Mouse (Mus musculus): ENCODE results near the gene Dact3.

Gene Dact3

DNA sequence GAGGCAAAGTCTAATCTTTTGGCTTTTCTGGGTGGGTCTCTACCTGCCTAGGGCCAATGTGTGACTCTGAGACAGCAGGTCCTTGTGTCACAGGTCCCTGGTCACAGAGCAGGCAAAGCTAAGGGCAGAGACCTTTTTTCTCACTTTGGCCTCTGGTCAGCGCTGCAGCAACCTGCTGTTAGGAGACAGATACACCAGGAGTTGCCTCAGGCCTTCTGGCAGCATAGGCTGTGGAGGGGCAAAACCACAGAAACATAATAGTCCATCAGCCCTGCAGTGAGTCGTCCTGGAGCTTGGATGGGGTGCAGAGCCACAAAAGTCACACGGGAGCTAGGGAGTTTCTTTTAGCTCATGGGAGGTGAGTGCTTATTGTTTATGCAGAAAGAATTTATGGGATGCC is 43.6 kb downstream of the Dact3 start:
- no peak for DNase-seq

DNA sequence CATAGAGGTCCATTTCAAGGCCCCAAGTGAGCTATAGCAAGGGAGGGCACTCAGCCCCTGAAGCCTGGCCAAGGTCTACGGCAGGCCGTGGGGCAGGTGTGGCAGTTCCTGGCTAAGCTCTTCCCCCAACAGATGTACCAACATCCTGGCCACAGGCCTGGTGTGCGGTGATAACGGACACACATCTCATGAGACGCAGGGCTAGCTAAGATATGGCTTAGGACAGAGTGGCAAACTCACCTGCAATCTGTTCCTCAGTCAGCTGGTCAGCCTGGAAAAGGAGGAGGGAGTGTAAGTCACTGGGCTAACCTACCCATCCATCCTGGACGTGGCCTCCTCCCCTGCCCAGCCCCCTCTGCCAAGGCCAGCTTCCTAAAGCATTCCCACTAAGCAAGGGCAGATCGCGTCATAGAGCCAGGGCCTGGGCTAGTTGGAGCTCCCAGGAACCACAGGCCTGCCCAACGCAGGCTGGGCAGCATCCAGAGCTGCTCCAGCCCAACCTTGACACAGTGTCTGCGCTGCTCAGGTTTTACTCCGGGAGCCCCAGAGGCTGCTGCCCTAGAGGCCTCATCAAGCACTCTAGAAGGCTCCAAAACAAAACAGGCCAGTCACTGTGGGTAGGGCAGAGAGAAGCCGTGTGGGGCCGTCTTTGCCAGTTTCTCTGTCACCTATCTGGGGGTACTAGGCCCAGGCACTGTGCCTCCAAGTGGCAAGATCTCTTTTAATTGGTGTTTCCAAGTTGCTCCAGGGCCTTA is 44.5 kb downstream of the Dact3 start:
- no peak for DNase-seq

DNA sequence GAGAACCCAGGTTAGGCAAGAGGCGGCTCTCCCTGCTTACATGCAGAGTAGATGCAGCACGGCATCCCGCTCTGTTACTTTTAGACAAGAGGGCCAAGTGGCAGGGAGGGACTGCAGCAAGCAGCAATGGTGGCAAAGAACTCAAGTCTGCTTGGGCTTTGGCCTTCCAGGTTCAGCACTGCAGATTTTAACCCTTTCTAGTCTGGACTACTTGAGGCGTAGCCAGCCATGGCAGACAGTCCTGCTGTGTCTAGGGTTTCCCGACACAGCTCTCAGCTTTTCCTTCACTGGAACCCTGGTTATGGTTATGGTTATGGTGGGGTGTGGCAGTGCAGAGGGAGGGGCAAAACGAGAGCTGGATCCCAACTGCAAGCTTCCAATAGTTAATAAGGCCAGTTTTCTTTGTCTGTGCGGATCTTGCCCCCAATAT is 45.0 kb downstream of the Dact3 start:
- no peak for DNase-seq

DNA sequence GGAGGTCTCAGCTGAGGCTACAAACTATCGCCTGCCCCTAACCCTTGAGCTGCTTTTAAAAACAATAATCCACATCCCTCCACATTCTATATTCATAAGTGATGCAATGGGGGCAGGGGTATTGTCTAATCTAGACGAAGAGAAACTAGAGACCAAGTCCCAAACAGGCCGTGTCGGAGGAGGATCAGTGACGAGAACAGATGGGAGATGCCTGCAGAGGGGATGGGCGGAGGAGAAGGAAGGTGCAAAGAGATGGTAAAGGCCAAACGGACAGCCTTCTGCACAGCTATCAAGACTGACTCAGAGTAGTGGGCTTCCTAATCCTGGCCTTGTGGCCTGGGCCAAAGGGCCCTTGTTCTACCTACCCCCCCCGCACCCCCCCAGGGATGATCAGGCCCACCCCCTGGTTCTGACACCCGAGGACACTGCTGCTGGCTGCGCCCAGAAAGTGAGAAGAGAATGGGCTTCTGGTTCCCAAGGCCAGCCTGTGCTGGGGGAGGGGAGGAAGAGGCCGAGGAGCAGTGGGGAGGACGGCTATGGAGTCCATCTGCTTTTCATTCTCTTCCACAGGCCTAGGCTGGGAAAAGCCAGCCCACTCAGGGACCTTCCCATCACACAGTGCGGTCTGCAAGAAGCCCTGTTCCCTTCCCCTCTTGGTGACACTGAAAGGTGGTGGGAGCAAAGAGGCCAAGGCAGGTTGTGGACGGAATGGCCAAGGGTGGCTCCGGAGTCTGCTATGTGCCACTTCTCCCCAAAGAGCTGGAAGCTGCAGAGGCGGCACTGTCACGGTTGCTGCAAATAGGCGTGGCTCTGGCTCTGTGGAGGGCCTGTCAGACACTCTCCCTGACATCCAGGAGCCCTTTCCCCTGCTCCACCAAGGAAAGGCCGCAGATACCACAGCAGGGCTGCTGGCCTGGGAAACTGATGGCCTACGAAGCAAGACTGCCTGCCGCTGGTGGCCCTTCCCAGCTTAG is 46.0 kb downstream of the Dact3 start:
- DNase-seq = peak; percentile 63

DNA sequence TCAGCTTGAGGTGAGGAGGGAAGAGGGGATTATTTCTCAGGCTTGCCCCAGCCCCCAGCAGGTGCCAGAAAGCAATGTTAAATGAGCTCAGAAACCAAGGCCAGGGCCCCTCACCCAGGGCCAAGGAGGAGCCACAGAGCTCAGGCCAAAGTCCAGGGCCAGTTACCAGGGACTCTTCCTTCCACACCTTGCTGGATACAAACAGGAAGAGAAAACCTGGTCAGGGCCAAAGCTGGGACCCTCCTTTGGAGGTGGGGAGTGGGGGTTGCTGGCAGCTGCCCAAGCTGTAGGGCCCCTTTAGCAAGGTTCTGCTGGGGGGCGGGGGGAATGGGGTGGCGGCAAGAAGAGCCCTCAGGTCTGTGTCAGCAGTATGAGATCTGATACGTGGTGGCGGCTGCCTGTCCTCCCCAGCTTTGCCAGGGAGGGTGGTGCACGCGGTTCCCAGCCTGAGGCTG is 46.8 kb downstream of the Dact3 start:
- DNase-seq = peak; percentile 60

DNA sequence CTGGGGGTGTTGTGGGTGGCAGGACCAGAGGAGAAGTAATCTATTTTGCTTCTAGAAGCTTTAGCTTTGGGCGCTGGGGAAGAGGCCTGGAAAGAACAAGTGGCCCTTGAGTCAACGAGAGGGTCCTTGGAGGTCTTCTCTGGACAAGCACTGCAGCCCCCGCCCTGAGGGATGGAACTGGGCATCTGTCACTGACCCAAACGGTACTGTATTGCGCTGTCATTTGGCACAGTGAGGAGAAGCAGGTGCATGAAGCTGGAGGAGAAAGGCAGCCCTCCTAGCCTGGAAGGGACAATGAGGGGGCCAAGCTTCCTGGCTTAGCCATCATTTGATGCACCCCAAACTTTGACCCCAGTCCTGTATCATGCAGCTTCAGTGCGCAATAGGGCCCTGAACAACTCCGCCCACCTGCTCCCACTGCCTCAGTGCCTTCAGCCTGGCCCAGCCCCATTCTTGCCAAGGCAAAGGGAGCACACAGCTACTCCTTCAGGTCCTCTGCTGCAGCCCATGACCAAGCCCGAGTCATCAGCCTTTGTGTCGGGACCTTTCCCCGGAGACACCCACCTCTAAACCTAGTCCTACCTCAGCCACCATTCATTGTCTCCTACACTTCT is 47.4 kb downstream of the Dact3 start:
- DNase-seq = peak; percentile 65

DNA sequence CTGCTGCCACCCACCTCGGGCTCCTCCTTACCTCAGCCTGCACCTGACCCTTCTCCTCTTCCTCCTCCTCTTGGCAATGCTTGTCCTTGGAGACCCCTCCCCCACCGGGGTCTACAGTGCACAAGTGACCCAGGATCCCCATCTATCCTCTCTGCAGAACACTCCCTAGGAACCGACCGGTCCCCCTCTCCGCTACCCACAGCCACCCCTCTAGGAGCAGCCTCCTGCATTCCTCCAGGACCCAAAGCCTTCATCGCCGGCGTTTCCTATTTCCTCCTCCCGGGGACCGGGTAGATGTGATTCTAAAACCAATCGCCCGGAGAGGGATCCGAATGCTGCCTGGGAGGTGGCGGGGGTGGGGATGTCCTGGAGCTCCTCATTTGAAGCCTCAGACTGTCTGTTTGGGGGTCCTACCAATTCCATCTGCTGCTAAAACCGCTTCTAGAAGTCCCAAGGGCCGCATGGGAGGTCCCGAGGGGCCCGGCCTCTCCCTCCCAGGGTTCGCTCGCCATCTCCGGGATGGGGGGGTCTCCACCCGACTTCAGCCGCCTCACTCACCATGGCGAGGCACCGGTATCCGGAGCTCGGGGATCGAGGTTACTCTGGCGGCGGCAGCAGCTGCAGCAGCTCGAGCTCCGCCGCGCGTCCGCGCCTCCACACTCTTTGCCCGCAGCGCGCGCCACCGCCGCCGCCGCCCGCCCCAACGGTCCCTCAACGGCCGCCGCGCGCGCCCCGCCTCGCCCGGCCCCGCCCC is 48.3 kb downstream of the Dact3 start:
- no peak for DNase-seq

DNA sequence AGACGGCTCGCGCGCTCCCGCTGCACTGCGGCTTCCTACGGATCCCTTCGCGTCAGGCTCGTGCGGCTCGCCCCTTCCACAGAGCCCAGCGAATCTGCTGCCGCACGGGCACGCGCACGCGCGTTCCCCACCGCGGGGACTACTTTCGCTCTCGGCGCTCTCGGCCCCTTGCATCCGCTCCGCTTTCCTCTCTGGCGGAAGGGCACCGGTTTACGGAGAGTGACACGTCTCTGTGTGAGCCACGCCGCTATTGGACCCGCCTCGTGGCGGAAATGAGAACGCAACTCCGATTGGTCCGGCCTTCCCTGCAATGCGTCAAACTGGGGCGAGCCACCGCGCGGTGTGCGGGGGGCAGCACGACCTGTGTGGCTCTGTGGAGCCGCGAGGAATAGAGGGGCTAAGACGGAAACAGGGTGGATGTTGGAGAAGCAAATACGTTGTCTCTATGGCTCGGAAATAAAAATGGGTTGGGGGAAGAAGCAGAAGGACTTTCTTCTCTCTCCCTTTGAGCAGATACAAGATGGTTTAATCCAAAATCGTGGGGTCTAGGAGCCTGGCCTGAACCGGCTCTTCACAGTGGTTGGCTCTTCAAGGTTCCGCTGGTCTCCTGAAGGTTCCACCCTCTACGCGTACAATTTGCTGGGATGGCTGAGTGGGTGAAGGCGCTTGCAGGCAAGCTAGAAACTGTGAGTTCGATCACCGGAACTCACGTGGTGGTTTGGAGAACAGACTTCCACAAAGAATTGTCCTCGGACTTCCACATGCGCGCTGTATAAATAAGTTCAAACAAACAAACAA is 49.1 kb downstream of the Dact3 start, which contains the start of gene Calm3:
Gene Calm3 (minus strand): TSS at position 78 of the 798 bp plus-strand sequence.
- DNase-seq = peak; percentile 100

DNA sequence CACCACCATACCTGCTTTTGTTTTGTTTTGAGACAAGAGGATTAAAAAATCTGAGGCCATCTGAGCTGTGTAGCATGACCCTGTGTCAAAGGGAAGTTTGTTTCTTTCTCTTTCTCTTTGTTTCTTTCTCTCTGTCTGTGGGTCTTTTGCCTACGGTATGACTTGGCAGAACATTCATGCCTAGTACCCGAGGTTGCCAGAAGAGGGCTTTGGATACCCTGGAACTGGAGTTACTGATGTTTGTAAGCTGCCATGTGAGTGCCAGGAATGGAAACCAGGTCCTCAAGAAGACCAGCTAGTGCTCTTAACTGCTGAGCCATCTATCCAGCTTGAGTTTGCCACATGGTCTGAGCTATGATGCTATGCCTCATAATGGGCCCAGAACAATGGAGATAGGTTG is 53.2 kb downstream of the Dact3 start:
- no peak for DNase-seq

DNA sequence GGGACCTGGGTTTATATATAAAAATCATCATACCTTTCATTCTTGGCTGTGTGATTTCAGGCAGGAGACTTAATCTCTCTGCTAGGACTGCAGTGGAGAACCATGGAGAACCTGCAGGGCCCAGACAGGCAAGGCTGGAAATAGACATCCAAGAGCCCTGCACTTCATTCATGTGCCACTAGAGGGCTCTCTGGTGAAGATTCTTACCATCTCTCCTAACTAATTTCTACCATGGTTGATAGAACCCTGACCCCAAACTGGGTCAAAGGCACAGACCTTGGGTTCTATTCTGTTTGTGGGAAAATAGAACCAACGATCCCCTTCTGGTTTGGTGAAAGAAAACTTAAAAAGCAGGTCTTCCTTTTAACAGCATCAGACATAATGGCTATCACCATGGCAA is 55.7 kb downstream of the Dact3 start:
- DNase-seq = peak; percentile 85

DNA sequence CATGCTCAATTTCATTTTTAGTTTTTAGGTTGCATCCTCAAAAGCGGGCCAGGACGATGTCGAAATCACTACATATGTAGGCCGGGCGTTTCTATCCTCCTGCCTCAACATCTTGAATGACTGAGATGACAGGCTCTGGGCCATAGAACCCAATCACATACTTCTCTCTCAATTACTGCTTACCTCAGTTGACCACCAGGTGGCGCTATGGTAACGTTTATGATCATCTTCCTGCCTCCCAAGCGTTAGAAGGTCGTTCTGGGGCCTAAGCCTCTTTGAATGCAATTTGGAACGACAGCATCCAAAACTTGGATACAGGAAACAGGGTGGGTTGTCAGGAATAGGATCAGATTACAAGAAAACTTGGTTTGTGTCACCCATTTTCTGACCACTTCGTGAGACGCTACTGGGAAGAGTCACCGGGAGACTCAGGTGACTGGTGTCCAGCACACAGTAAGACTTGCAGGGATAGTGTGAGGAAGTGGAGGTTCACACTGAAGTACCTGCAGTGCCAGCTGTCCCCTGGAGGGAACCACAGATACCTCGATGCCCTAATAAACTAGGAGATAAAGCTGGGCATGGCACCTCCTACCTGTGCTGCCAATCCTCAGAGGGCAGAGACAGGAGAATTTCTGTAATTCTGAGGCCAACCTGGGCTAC is 57.0 kb downstream of the Dact3 start:
- peak; percentile 91 for DNase-seq

DNA sequence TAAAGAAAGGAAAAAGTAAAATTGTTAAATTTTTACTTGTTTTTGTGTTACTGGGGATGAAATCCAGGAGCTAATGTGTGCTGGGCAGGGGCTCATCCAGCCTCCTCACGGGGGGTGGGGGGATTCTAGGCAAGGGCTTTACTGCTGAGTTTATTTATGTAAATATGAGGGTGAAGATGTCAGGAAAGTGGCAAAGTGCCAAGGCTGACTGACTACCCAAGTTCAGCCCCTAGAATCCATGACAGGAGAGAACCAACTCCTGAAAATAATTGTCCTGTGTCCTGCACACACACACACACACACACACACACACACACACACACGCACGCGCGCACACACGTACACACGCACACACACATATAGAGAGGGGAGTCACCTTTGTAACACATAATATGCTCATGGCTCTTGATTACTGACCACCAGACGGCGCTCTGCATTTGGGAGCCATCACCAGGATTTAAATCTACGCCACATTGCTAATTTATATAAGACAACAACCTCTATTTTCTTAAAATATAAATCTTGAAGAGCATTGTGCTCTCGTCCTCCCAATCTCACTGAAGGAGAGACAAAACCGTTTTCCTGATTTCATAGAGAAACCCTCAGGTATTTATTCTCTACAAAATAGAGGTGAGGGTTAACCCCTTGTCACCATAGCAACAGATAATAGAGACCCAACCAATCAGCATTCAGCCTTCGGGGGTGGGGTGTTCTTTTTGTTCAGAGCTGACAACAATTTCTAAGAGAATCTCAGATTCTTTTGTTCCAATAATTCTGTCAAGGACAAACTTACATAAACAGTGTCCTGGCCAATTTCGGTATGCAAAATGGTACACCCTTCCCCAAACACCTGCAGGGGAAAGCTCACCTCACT is 57.8 kb downstream of the Dact3 start:
- DNase-seq = peak; percentile 80
